Mouse (Mus musculus): Measurements from ENCODE around the gene Sh2d7. TPM values are rescaled to one million over a fixed set of nuclear protein-coding genes. Genes with fewer than 3 reads are reported as not detected.
A peak's percentile ranks its signal among the peaks of the same experiment; 100 is the strongest.

The Sh2d7 gene
- polyA plus RNA-seq (2014; fragmentation: Nextera tagmentation; extraction: Ambion mirVana): not detected in 2 replicates

GRCm38 (mm10) chr9:54538684-54539083 is at the start of gene Sh2d7:
Gene Sh2d7 (plus strand): TSS chr9:54538984.
- Histone ChIP-seq H3K27ac (replicated peaks; ENCODE audit: low read depth, low read length) (no peak within 1 kb of the TSS), H3K9me3 (ENCODE audit: control insufficient read depth, low read length) (no peaks in the 10 kb centered on the region), H3K4me2 (ENCODE audit: low read length) (no peak within 1 kb of the TSS), H3K9ac (replicated peaks; ENCODE audit: low read length) (no peak within 1 kb of the TSS), H3K4me1 (ENCODE audit: control insufficient read depth, insufficient read depth, low read length) (peaks cover 7% of the 10 kb centered on the region; the same call in 1 of the 2 replicates), H3K27me3 (ENCODE audit: control insufficient read depth, insufficient read depth, low read length) (no peaks in the 10 kb centered on the region), H3K36me3 (ENCODE audit: control insufficient read depth, insufficient read depth, low read length) (no peaks in the 10 kb centered on the region), H3K4me3 (replicated peaks; ENCODE audit: low read depth, low read length) (no peak within 1 kb of the TSS)
- no peak for ATAC-seq (ENCODE audit: low FRiP score, low TSS enrichment)
- no peak for DNase-seq
- 87% methylated on average over 14 of the region's 14 CpGs for WGBS

GRCm38 (mm10) chr9:54489599-54489998 is 49.2 kb upstream of the Sh2d7 start:
- ATAC-seq (ENCODE audit: low FRiP score, low TSS enrichment) (no peak), DNase-seq (no peak)
- Histone ChIP-seq H3K4me1 (ENCODE audit: control insufficient read depth, insufficient read depth, low read length) (no peaks in the 10 kb centered on the region), H3K9me3 (ENCODE audit: control insufficient read depth, low read length) (no peaks in the 10 kb centered on the region), H3K27me3 (ENCODE audit: control insufficient read depth, insufficient read depth, low read length) (no peaks in the 10 kb centered on the region), H3K9ac (replicated peaks; ENCODE audit: low read length) (no peak overlapping the region), H3K27ac (replicated peaks; ENCODE audit: low read depth, low read length) (no peak overlapping the region), H3K4me3 (replicated peaks; ENCODE audit: low read depth, low read length) (no peak overlapping the region), H3K36me3 (ENCODE audit: control insufficient read depth, insufficient read depth, low read length) (no peaks in the 10 kb centered on the region), H3K4me2 (ENCODE audit: low read length) (no peak overlapping the region)
- WGBS: 82% methylated on average over 2 of the region's 2 CpGs

- Histone ChIP-seq H3K36me3 (ENCODE audit: control insufficient read depth, insufficient read depth, low read length) (no peaks in the 10 kb centered on the region), H3K4me1 (ENCODE audit: control insufficient read depth, insufficient read depth, low read length) (no peaks in the 10 kb centered on the region), H3K4me3 (replicated peaks; ENCODE audit: low read depth, low read length) (no peak overlapping the region), H3K27ac (replicated peaks; ENCODE audit: low read depth, low read length) (no peak overlapping the region), H3K9me3 (ENCODE audit: control insufficient read depth, low read length) (no peaks in the 10 kb centered on the region), H3K27me3 (ENCODE audit: control insufficient read depth, insufficient read depth, low read length) (no peaks in the 10 kb centered on the region), H3K4me2 (ENCODE audit: low read length) (no peak overlapping the region), H3K9ac (replicated peaks; ENCODE audit: low read length) (no peak overlapping the region)
- WGBS: 95% methylated on average over 2 of the region's 2 CpGs
- ATAC-seq (ENCODE audit: low FRiP score, low TSS enrichment): no peak
- DNase-seq: no peak
These were observed 48.4 kb upstream of the Sh2d7 start for GRCm38 (mm10) chr9:54490431-54490830.

GRCm38 (mm10) chr9:54499291-54499690 is 39.5 kb upstream of the Sh2d7 start:
- no peak overlapping the region for H3K4me3 ChIP-seq (replicated peaks; ENCODE audit: low read depth, low read length)
- ATAC-seq (ENCODE audit: low FRiP score, low TSS enrichment) (no peak), DNase-seq (no peak)
- no peaks in the 10 kb centered on the region for H3K36me3 ChIP-seq (ENCODE audit: control insufficient read depth, insufficient read depth, low read length)
- H3K9ac ChIP-seq (replicated peaks; ENCODE audit: low read length): no peak overlapping the region
- no peak overlapping the region for H3K27ac ChIP-seq (replicated peaks; ENCODE audit: low read depth, low read length)
- peak overlapping the region; percentile 72 for H3K4me2 ChIP-seq (ENCODE audit: low read length)
- 89% methylated on average over 6 of the region's 6 CpGs for WGBS
- H3K27me3 ChIP-seq (ENCODE audit: control insufficient read depth, insufficient read depth, low read length): no peaks in the 10 kb centered on the region
- no peaks in the 10 kb centered on the region for H3K9me3 ChIP-seq (ENCODE audit: control insufficient read depth, low read length)
- H3K4me1 ChIP-seq (ENCODE audit: control insufficient read depth, insufficient read depth, low read length): peaks cover 18% of the 10 kb centered on the region

GRCm38 (mm10) chr9:54499791-54500190 is 39.0 kb upstream of the Sh2d7 start:
- Histone ChIP-seq H3K9me3 (ENCODE audit: control insufficient read depth, low read length) (no peaks in the 10 kb centered on the region), H3K27me3 (ENCODE audit: control insufficient read depth, insufficient read depth, low read length) (no peaks in the 10 kb centered on the region), H3K9ac (replicated peaks; ENCODE audit: low read length) (no peak overlapping the region; the same call in 1 of the 2 replicates), H3K4me2 (ENCODE audit: low read length) (peak overlapping the region; percentile 72), H3K4me3 (replicated peaks; ENCODE audit: low read depth, low read length) (peak overlapping the region; percentile 83), H3K36me3 (ENCODE audit: control insufficient read depth, insufficient read depth, low read length) (no peaks in the 10 kb centered on the region), H3K27ac (replicated peaks; ENCODE audit: low read depth, low read length) (no peak overlapping the region), H3K4me1 (ENCODE audit: control insufficient read depth, insufficient read depth, low read length) (peaks cover 18% of the 10 kb centered on the region)
- ATAC-seq (ENCODE audit: low FRiP score, low TSS enrichment) (no peak), DNase-seq (no peak)
- WGBS: 83% methylated on average over 3 of the region's 3 CpGs

- Histone ChIP-seq H3K4me3 (replicated peaks; ENCODE audit: low read depth, low read length) (peak overlapping the region; percentile 83), H3K4me2 (ENCODE audit: low read length) (peak overlapping the region; percentile 72), H3K9ac (replicated peaks; ENCODE audit: low read length) (peak overlapping the region; percentile 93), H3K27ac (replicated peaks; ENCODE audit: low read depth, low read length) (peak overlapping the region; percentile 89), H3K27me3 (ENCODE audit: control insufficient read depth, insufficient read depth, low read length) (no peaks in the 10 kb centered on the region), H3K9me3 (ENCODE audit: control insufficient read depth, low read length) (no peaks in the 10 kb centered on the region), H3K36me3 (ENCODE audit: control insufficient read depth, insufficient read depth, low read length) (no peaks in the 10 kb centered on the region), H3K4me1 (ENCODE audit: control insufficient read depth, insufficient read depth, low read length) (peaks cover 18% of the 10 kb centered on the region)
- peak; percentile 73; the same call in 1 of the 2 replicates for ATAC-seq (ENCODE audit: low FRiP score, low TSS enrichment)
- WGBS: under 1% methylated on average over 43 of the region's 43 CpGs
- peak; percentile 69 for DNase-seq
These were observed 37.8 kb upstream of the Sh2d7 start for GRCm38 (mm10) chr9:54500832-54501452.

- DNase-seq (peak; percentile 98), ATAC-seq (ENCODE audit: low FRiP score, low TSS enrichment) (peak; percentile 95)
- Histone ChIP-seq H3K4me3 (replicated peaks; ENCODE audit: low read depth, low read length) (peak within 1 kb of the TSS; percentile 83), H3K36me3 (ENCODE audit: control insufficient read depth, insufficient read depth, low read length) (no peaks in the 10 kb centered on the region), H3K4me1 (ENCODE audit: control insufficient read depth, insufficient read depth, low read length) (peaks cover 18% of the 10 kb centered on the region), H3K27me3 (ENCODE audit: control insufficient read depth, insufficient read depth, low read length) (no peaks in the 10 kb centered on the region), H3K4me2 (ENCODE audit: low read length) (peak within 1 kb of the TSS; percentile 72), H3K27ac (replicated peaks; ENCODE audit: low read depth, low read length) (peak within 1 kb of the TSS; percentile 89), H3K9ac (replicated peaks; ENCODE audit: low read length) (peak within 1 kb of the TSS; percentile 93), H3K9me3 (ENCODE audit: control insufficient read depth, low read length) (no peaks in the 10 kb centered on the region)
- WGBS: under 1% methylated on average over 99 of the region's 99 CpGs
These were observed 37.2 kb upstream of the Sh2d7 start, which contains the start of gene Dmxl2 for GRCm38 (mm10) chr9:54501453-54502110. Gene Dmxl2 (minus strand): TSS chr9:54501626.

- peak; percentile 74 for DNase-seq
- H3K4me3 ChIP-seq (replicated peaks; ENCODE audit: low read depth, low read length): peak overlapping the region; percentile 83
- peak overlapping the region; percentile 93; the same call in 1 of the 2 replicates for H3K9ac ChIP-seq (replicated peaks; ENCODE audit: low read length)
- ATAC-seq (ENCODE audit: low FRiP score, low TSS enrichment): no peak
- H3K4me2 ChIP-seq (ENCODE audit: low read length): peak overlapping the region; percentile 72
- 1% methylated on average over 13 of the region's 13 CpGs for WGBS
- H3K9me3 ChIP-seq (ENCODE audit: control insufficient read depth, low read length): no peaks in the 10 kb centered on the region
- no peaks in the 10 kb centered on the region for H3K36me3 ChIP-seq (ENCODE audit: control insufficient read depth, insufficient read depth, low read length)
- H3K4me1 ChIP-seq (ENCODE audit: control insufficient read depth, insufficient read depth, low read length): peaks cover 18% of the 10 kb centered on the region
- H3K27ac ChIP-seq (replicated peaks; ENCODE audit: low read depth, low read length): peak overlapping the region; percentile 89
- H3K27me3 ChIP-seq (ENCODE audit: control insufficient read depth, insufficient read depth, low read length): no peaks in the 10 kb centered on the region
These were observed 36.7 kb upstream of the Sh2d7 start for GRCm38 (mm10) chr9:54502111-54502495.
